Mouse (Mus musculus) heart, postnatal 14 days (tissue): ENCODE data around the gene Tlr5. TPM values are rescaled to one million over a fixed set of nuclear protein-coding genes. Genes with fewer than 3 reads are reported as not detected.

Experiments used
- DNase-seq, 2 experiments: peaks; one replicate each; pipeline ENCODE4 v3.0.0; 2021 to 2022
- intact Hi-C: fragments of 180-260 bp; cut with DNase I; formaldehyde crosslinking; loops from one replicate; pipeline ENCODE4 v1.15.1; 2025
- total RNA-seq, 2 experiments: library from RNA; stranded (reverse); gene quantifications; 2 replicates each; pipeline ENCODE4 v1.2.3; 2021

The Tlr5 gene
- total RNA-seq, 2 experiments from 2014 or later: 1.7 to 2.1 TPM

- peak; percentile 50 to 60 for DNase-seq
- intact Hi-C loops: no loop called here
Observed at GRCm38 (mm10) chr1:182951298-182951697, 3.3 kb upstream of the Tlr5 start.

GRCm38 (mm10) chr1:182953165-182953564 is 1.4 kb upstream of the Tlr5 start:
- DNase-seq: no peak
- intact Hi-C loops: no loop called here

GRCm38 (mm10) chr1:182953667-182954066 is 921 bp upstream of the Tlr5 start:
- DNase-seq: peak in 1 of 2 experiments; percentile 24
- intact Hi-C loops: no loop called here

- intact Hi-C loops: no loop called here
- DNase-seq: no peak
Observed at GRCm38 (mm10) chr1:182955047-182955620, 546 bp downstream of the Tlr5 start.

- intact Hi-C loops: no loop called here
- DNase-seq: no peak
Observed at GRCm38 (mm10) chr1:182956186-182956960, 1.8 kb downstream of the Tlr5 start.

- no peak for DNase-seq
- intact Hi-C loops: no loop called here
Observed at GRCm38 (mm10) chr1:182957001-182957757, 2.6 kb downstream of the Tlr5 start.

- DNase-seq: no peak
- intact Hi-C loops: no loop called here
Observed at GRCm38 (mm10) chr1:182957826-182958544, 3.4 kb downstream of the Tlr5 start.

- intact Hi-C loops: no loop called here
- no peak for DNase-seq
Observed at GRCm38 (mm10) chr1:182958824-182959223, 4.2 kb downstream of the Tlr5 start.

- intact Hi-C loops: no loop called here
- peak; percentile 51 to 61 for DNase-seq
Observed at GRCm38 (mm10) chr1:182959251-182959691, 4.7 kb downstream of the Tlr5 start.

- intact Hi-C loops: loop anchor here (2.0 to 5.0 kb wide), 4 partner anchors 91 to 405 kb away; no protein-coding TSS in a partner anchor
- peak; percentile 91 to 93 for DNase-seq
Observed at GRCm38 (mm10) chr1:182959811-182960455, 5.3 kb downstream of the Tlr5 start.

GRCm38 (mm10) chr1:182961076-182961475 is 6.5 kb downstream of the Tlr5 start:
- intact Hi-C loops: loop anchor here (2.0 to 5.0 kb wide), 4 partner anchors 92 to 406 kb away; no protein-coding TSS in a partner anchor
- no peak for DNase-seq

GRCm38 (mm10) chr1:182963329-182963728 is 8.7 kb downstream of the Tlr5 start:
- intact Hi-C loops: loop anchor here (5.0 kb wide), 2 partner anchors 166 to 306 kb away; no protein-coding TSS in a partner anchor
- DNase-seq: no peak

- intact Hi-C loops: loop anchor here (5.0 kb wide), 2 partner anchors 168 to 308 kb away; no protein-coding TSS in a partner anchor
- DNase-seq: no peak
Observed at GRCm38 (mm10) chr1:182964855-182965466, 10.4 kb downstream of the Tlr5 start.

GRCm38 (mm10) chr1:182968732-182969131 is 14.1 kb downstream of the Tlr5 start:
- no peak for DNase-seq
- intact Hi-C loops: no loop called here

- intact Hi-C loops: no loop called here
- DNase-seq: no peak
Observed at GRCm38 (mm10) chr1:182972240-182972639, 17.7 kb downstream of the Tlr5 start.

- intact Hi-C loops: no loop called here
- no peak for DNase-seq
Observed at GRCm38 (mm10) chr1:182974826-182975225, 20.2 kb downstream of the Tlr5 start.

- no peak for DNase-seq
- intact Hi-C loops: no loop called here
Observed at GRCm38 (mm10) chr1:182980702-182981101, 26.1 kb downstream of the Tlr5 start.

- intact Hi-C loops: no loop called here
- DNase-seq: peak; percentile 88 to 92
Observed at GRCm38 (mm10) chr1:182982995-182983394, 28.4 kb downstream of the Tlr5 start.

- intact Hi-C loops: no loop called here
- DNase-seq: no peak
Observed at GRCm38 (mm10) chr1:182983496-182984127, 29.0 kb downstream of the Tlr5 start.
